Mouse (Mus musculus) ES-E14 (cell line): Measurements from ENCODE around the gene Dars.
A peak's percentile ranks its signal among the peaks of the same experiment; 100 is the strongest.

Source experiments
- CHD2 ChIP-seq: IDR thresholded peaks from 2 replicates; pipeline ENCODE4 v1.6.1; 2014; ENCODE audit warnings: mild to moderate bottlenecking, low read depth, low read length, inconsistent platforms
- HCFC1 ChIP-seq: IDR thresholded peaks from 2 replicates; pipeline ENCODE4 v1.6.1; 2012; ENCODE audit warnings: low read length, inconsistent platforms, borderline replicate concordance; ENCODE audit not compliant: insufficient read depth
- MAFK ChIP-seq: IDR thresholded peaks from 2 replicates; pipeline ENCODE4 v1.6.1; 2014; ENCODE audit warnings: mild to moderate bottlenecking, low read depth, low read length, inconsistent platforms; ENCODE audit not compliant: insufficient read depth
- ZC3H11A ChIP-seq: IDR thresholded peaks from 2 replicates; pipeline ENCODE4 v1.6.1; 2012; ENCODE audit warnings: low read depth, mild to moderate bottlenecking, inconsistent platforms, low read length, borderline replicate concordance
- ZNF384 ChIP-seq: IDR thresholded peaks from 2 replicates; pipeline ENCODE4 v1.6.1; 2012; ENCODE audit warnings: low read depth, low read length, inconsistent platforms

DNA sequence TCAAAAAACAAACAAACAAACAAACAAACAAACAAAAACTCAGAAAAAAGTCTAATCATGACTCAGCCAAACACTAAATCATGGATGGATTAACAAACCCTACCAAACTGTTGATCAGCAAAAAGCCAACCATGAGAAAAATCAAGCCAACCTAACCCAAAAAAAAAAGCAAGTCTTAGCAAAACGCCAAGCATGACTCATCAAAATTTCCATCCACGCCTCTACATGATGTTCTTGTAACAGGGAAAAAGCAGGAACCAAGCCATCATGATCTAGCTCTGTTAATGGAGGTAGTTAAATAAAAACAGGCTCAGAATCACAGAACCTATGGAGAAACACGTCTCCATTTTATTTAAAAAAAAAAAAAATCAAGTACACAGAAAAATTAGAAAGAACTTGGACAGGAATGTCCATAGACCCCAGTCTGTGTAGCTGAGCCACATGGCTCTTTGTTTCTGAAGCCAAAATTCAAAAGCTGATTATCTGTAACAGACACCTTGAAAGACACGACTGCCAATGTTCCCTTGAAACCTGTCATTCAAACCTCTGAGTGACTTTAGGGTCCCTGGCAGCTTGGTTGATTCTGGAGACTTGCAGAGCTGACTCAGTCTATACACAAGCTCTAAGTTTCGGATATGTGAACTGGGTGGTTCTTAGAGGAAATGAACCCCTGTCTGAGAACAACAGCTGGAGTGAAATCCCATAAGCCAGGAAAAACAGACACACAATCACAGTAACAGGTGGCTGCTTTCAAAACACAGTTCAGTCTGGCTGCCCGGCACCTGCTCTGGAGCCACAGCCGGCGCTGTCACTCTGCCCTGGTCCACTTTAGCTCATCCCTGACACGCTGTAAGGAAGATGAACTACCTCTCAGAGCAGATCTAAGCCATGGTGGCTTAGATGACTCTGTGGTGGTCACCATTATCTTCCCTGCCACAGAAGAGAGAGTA, 27.0 kb upstream of the Dars start:
- TF ChIP-seq ZC3H11A = no peak
- no peak for TF ChIP-seq ZNF384
- TF ChIP-seq HCFC1 = no peak
- peak; percentile 86 for TF ChIP-seq MAFK
- no peak for TF ChIP-seq CHD2
